Mouse (Mus musculus) heart, embryonic 11.5 days (tissue): ENCODE results near the gene St6galnac6. TPM values are rescaled to one million over a fixed set of nuclear protein-coding genes. Genes with fewer than 3 reads are reported as not detected.

Experiments
- ATAC-seq: fragments of 200-750 bp; cut with Nextera tagmentation; replicated peaks from 2 replicates; pipeline ENCODE4 v1.8.0; 2017; ENCODE audit warnings: moderate library complexity; ENCODE audit not compliant: insufficient number of reproducible peaks, low FRiP score, low TSS enrichment
- H3K27ac ChIP-seq: fragments of 300-500 bp; sonication (generic); 2 replicates; pipeline ENCODE4 v1.5.1; 2014; ENCODE audit warnings: mild to moderate bottlenecking, low read depth, low read length
- H3K27me3 ChIP-seq: fragments of 300-500 bp; sonication (generic); 2 replicates; pipeline ENCODE4 v1.6.1; 2014; ENCODE audit warnings: mild to moderate bottlenecking, low read length, mixed read lengths; ENCODE audit not compliant: control insufficient read depth, insufficient read depth
- H3K36me3 ChIP-seq: fragments of 300-500 bp; sonication (generic); 2 replicates; pipeline ENCODE4 v1.6.1; 2014; ENCODE audit warnings: mild to moderate bottlenecking, low read length, moderate library complexity, mixed read lengths; ENCODE audit not compliant: control insufficient read depth, insufficient read depth
- H3K4me1 ChIP-seq: fragments of 300-500 bp; sonication (generic); 2 replicates; pipeline ENCODE4 v1.6.1; 2014; ENCODE audit warnings: low read length; ENCODE audit not compliant: control insufficient read depth, insufficient read depth
- H3K4me2 ChIP-seq: fragments of 300-500 bp; sonication (generic); 2 replicates; pipeline ENCODE4 v1.6.1; 2014; ENCODE audit warnings: mild to moderate bottlenecking, moderate library complexity
- H3K4me3 ChIP-seq: fragments of 300-500 bp; sonication (generic); 2 replicates; pipeline ENCODE4 v1.5.1; 2014; ENCODE audit warnings: low read depth, low read length
- H3K9ac ChIP-seq: fragments of 300-500 bp; sonication (generic); 2 replicates; pipeline ENCODE4 v1.6.1; 2014; ENCODE audit warnings: mild to moderate bottlenecking, low read depth, low read length, moderate library complexity
- H3K9me3 ChIP-seq: fragments of 300-500 bp; sonication (generic); replicated peaks from 2 replicates; pipeline ENCODE4 v1.6.1; 2016; ENCODE audit warnings: low read length; ENCODE audit not compliant: control insufficient read depth
- WGBS: fragments of 180-500 bp; shearing (Covaris S2); extraction: QIAGEN DNeasy Blood & Tissue Kit; methylation state at CpG from one replicate; pipeline ENCODE4 v1.1.7; 2014; ENCODE audit not compliant: insufficient replicate concordance; 5-methylcytosine and 5-hydroxymethylcytosine counted together
- polyA plus RNA-seq: library from polyadenylated mRNA; unstranded; fragments of >200 nt; fragmentation: Nextera tagmentation; extraction: Ambion mirVana; gene quantifications from 2 replicates; pipeline ENCODE4 v1.2.1, GENCODE M21; 2014

St6galnac6 gene
- polyA plus RNA-seq, 1 experiment from 2014 or later: 8.3 TPM

DNA sequence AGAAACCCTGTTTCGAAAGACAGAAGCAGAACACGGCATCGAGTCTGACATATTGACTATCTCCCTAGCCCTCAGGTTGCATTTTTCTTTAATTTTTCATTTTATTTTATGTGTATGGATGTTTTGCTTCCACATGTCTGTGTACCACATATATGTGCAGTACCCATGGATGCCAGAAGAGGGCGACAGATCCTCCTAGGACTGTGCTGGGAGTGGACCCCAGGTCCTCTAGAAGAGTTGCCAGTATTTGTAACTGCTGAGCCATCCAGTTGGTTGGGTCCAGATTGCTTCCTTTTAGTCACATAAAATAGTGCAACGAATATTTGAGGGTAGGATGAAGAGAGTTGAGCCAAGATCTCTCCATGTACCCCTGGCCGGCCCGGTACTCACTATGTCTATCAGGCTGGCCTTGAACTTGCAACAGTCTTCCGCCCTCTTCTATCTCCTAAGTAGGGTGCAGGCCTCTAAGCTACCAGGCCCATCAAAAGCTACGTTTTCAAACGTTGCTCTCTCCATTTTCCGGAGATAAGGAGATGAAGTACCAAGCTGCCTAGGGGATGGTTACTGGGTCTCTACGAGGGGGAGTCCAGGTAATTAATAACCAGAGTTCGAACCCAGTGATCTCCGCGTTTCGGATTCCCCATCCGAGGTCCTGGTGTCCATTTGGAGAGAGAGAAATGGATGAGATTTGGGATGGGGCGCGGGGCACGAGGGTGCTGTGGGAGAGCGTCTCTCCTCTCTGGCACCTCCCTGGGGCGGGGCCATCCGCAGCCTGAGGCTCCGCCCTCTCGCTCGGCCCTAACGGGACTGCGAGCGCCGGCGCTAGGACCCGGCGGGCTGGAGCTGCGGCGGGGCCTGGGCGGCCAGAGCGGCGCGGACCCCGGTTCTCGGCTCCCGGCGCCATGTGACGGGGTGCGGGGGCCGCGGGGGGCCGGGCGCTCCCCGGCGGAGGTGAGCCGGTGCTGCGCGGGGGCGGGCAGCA is 6.9 kb downstream of the St6galnac6 start:
- 11% methylated on average over 52 of the region's 55 CpGs for WGBS
- H3K9ac ChIP-seq: peak overlapping the region; percentile 83
- H3K4me1 ChIP-seq: peaks cover 36% of the 10 kb centered on the region
- no peaks in the 10 kb centered on the region for H3K27me3 ChIP-seq
- H3K4me3 ChIP-seq: peak overlapping the region; percentile 88
- no peaks in the 10 kb centered on the region for H3K9me3 ChIP-seq
- peak overlapping the region; percentile 87 for H3K27ac ChIP-seq
- peak; percentile 68 for ATAC-seq
- H3K4me2 ChIP-seq: peak overlapping the region; percentile 95
- no peaks in the 10 kb centered on the region for H3K36me3 ChIP-seq

DNA sequence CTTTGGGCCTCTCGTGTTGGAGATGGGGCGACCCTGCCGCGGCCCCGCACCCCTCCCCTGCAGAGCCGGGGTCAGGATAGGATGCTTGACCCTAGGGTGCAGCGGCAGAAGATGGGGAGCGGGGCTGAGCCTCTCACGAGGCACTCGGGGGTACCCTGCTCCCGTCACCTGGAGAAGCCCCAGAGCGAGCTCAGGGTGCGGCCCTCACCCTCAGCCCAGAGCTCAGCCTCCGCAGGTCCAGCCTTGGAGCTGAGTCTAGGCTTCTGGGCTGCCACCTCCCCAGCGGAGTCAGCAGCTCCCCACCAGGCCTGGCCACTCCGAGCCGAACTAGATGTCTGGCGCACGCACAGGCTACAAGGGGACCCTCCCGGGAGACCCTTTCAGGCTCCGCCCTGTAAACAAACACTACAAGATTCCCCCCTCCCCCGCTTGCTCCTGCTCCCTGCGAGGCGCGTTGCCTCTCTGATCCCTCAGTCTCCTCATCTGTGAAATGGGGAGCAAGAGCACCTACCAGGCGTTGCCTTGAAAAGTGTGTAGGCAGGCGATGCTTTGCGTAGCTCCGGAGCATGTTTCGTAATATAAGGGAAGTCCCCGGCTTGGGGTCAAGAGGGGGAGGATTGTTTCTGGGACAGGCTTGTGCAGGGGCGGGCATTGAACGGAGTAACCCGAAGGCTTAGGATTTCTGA is 7.9 kb downstream of the St6galnac6 start:
- WGBS: 5% methylated on average over 34 of the region's 34 CpGs
- Histone ChIP-seq H3K9ac (peak overlapping the region; percentile 83), H3K4me2 (peak overlapping the region; percentile 95), H3K4me1 (peaks cover 31% of the 10 kb centered on the region), H3K27ac (peak overlapping the region; percentile 87), H3K9me3 (no peaks in the 10 kb centered on the region), H3K36me3 (0 out of 2 replicates have a peak, but pooled peaks cover 2% of the 10 kb centered on the region), H3K27me3 (no peaks in the 10 kb centered on the region), H3K4me3 (peak overlapping the region; percentile 88)
- ATAC-seq: no peak; the same call in 1 of the 2 replicates

DNA sequence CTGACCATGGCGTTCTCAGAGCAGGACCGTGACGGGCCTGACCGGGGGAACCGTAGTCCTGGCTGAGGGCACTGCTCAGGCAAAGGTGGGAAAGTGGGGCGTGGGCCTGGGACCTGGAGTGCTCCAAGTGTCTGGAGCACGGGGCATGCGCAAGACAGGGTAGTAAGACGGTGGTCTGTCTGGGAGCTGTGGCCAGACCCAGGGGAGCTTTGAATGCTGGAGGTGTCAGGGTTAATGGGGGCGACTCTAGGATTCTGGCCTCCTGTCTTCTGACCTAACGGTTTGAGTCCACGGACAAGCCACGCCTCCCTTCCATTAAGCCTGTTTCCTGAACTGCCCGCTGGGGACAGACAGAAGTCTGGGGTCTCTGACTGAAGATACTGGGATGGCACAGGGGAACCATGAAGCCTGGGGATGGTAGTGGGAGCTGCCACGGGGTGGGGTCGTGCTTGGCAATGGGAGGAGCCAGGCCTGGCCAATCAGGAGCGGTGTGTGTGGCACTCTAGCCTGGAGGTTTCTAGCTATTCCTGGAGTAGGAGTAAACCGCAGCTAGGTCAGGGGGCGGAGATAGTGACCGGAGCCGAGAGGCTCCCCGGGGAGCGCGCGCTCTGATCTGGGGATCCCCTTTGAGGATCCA is 8.8 kb downstream of the St6galnac6 start:
- peak; percentile 75 for ATAC-seq
- Histone ChIP-seq H3K4me2 (peak overlapping the region; percentile 95), H3K4me3 (peak overlapping the region; percentile 88), H3K27me3 (no peaks in the 10 kb centered on the region), H3K4me1 (peaks cover 31% of the 10 kb centered on the region), H3K9ac (peak overlapping the region; percentile 52), H3K36me3 (0 out of 2 replicates have a peak, but pooled peaks cover 6% of the 10 kb centered on the region), H3K27ac (peak overlapping the region; percentile 87), H3K9me3 (no peaks in the 10 kb centered on the region)
- 3% methylated on average over 25 of the region's 25 CpGs for WGBS

DNA sequence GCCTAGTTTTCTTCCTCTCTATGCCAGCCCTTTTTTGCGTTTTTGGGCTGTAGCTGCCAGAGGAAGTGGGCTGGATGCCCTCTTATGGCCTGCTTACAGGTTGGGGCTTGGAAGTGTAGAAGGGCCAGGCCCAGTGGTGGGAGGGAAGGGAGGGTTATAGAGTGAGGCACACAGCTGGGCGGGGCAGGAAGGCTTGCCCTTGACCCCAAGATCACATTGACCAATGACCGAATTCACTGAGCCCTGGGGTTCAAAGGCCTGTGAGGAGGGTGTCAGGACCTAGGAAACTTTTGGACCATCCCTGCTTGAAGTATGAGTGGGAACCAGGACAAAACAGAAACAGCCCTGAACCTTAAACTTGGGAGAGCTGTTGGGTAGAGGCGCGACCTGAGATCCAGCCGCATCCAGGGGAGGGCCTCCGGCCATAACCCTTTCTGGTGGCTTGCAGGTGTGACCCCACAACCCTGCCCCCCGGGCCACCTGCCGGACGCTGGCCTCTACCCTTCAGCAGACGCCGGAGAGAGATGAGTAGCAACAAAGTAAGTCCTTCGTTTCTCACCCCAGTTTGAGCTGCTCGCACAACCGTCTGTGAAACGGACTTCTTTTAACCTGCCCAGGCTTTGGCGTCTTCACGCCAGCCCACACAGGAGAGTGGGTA is 9.4 kb downstream of the St6galnac6 start:
- WGBS: 34% methylated on average over 18 of the region's 18 CpGs
- peak overlapping the region; percentile 88 for H3K4me3 ChIP-seq

DNA sequence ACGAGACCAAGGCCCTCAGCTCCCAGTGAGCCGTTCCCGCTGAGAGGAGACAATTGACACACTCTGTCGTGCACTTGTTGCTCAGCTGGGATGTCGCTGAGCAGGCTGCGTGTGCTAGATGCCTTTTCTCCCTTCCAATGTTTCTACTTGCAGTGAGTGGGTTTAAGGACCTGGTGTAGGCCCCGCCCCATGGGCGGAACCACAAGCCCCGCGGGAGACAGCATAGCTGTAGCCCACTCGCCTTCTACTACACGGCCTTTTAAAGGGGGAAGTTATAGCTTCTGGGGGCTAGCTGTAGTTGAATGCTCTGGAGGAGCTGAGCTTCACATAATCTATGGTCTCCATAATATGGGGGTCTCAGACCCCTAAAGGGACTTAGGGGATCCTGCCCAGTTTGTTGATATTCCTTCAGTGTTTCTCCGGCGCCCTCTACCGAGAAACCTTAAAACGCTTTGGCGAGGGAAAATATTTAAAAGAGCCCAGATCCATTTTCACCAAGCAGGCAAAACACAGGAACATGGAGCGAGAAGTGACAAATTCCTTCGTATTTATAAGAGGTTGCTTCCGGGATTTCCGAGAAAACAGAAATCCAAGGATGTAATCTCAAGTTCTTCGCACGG is 11.2 kb downstream of the St6galnac6 start:
- H3K9ac ChIP-seq: no peak overlapping the region
- ATAC-seq: no peak
- H3K4me1 ChIP-seq: peaks cover 31% of the 10 kb centered on the region
- peak overlapping the region; percentile 36 for H3K4me3 ChIP-seq
- 11% methylated on average over 23 of the region's 23 CpGs for WGBS
- no peaks in the 10 kb centered on the region for H3K27me3 ChIP-seq
- peak overlapping the region; percentile 59 for H3K4me2 ChIP-seq
- peaks cover 11% of the 10 kb centered on the region for H3K36me3 ChIP-seq
- H3K27ac ChIP-seq: no peak overlapping the region
- no peaks in the 10 kb centered on the region for H3K9me3 ChIP-seq

More for the DNA sequence above, 9.4 kb downstream of the St6galnac6 start:
- 0 out of 2 replicates have a peak, but pooled peaks cover 6% of the 10 kb centered on the region for H3K36me3 ChIP-seq
- H3K27ac ChIP-seq: peak overlapping the region; percentile 87
- peak overlapping the region; percentile 52 for H3K9ac ChIP-seq
- no peaks in the 10 kb centered on the region for H3K9me3 ChIP-seq
- H3K4me2 ChIP-seq: peak overlapping the region; percentile 95
- peak; percentile 60 for ATAC-seq
- H3K4me1 ChIP-seq: peaks cover 31% of the 10 kb centered on the region
- no peaks in the 10 kb centered on the region for H3K27me3 ChIP-seq

DNA sequence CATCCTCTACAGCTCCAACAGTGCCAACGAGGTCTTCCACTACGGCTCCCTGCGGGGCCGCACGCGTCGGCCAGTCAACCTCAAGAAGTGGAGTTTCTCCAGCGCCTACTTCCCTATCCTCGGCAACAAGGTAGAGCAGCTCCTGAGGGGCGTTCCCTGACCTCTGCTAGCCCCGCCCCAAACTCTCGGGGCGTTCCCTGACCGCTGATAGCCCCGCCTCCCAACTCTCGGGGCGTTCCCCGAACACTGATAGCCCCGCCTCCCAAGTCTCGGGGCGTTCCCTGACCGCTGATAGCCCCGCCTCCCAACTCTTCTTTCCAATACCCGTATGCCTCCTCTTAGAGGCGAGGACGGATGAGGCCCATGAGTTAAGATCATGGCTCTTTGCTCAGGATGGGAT is 12.8 kb downstream of the St6galnac6 start:
- 61% methylated on average over 26 of the region's 26 CpGs for WGBS

DNA sequence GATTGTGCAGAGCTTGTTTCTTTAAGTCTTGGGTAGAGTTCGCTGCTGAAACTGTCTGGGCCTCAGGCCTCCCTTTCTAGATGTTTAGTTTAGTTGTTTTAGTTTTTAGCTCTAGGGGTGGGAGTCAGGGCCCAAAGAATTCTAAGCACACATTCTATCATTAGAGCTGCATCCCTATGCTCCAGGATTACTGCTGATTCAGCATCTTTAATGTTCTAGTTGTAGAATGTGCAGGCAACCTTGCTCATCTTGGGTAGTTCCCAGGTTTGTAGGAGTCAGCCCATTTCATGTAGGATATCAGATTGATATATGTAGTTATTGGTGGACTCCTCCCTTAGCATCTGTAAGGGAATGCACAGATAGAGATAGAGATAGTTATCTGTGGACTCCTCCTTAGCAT is 17.6 kb downstream of the St6galnac6 start:
- Histone ChIP-seq H3K4me2 (no peak overlapping the region), H3K9me3 (no peaks in the 10 kb centered on the region), H3K4me3 (no peak overlapping the region), H3K27ac (no peak overlapping the region), H3K4me1 (peaks cover 33% of the 10 kb centered on the region), H3K27me3 (no peaks in the 10 kb centered on the region), H3K9ac (no peak overlapping the region), H3K36me3 (peaks cover 21% of the 10 kb centered on the region)
- ATAC-seq: no peak
- WGBS: 98% methylated on average over 1 of the region's 1 CpGs

More for the DNA sequence above, 12.8 kb downstream of the St6galnac6 start:
- no peak overlapping the region for H3K9ac ChIP-seq
- H3K36me3 ChIP-seq: peaks cover 14% of the 10 kb centered on the region
- no peaks in the 10 kb centered on the region for H3K9me3 ChIP-seq
- no peaks in the 10 kb centered on the region for H3K27me3 ChIP-seq
- H3K4me1 ChIP-seq: peaks cover 31% of the 10 kb centered on the region
- ATAC-seq: no peak
- no peak overlapping the region for H3K27ac ChIP-seq
- H3K4me2 ChIP-seq: no peak overlapping the region
- no peak overlapping the region for H3K4me3 ChIP-seq
